Mouse (Mus musculus) liver, embryonic 14.5 days (tissue): ENCODE results near the gene Phlpp1. TPM values are rescaled to one million over a fixed set of nuclear protein-coding genes. Genes with fewer than 3 reads are reported as not detected.

ENCODE experiments used
- ATAC-seq: fragments of 200-750 bp; cut with Nextera tagmentation; 2 replicates; pipeline ENCODE4 v1.8.0; 2017; ENCODE audit warnings: moderate number of reproducible peaks, mild to moderate bottlenecking, moderate library complexity; ENCODE audit not compliant: insufficient read depth
- DNase-seq, 3 experiments: peaks; one replicate each; pipeline ENCODE4 v3.0.0-alpha.2; 2012 to 2013; ENCODE audit warnings: low read depth in 3 of 3, low spot score in 3 of 3
- H3K27ac ChIP-seq: fragments of 300-500 bp; sonication (generic); 2 replicates; pipeline ENCODE4 v1.5.1; 2014; ENCODE audit warnings: moderate library complexity, mild to moderate bottlenecking, control low read depth, inconsistent platforms
- H3K27me3 ChIP-seq: fragments of 300-500 bp; sonication (generic); 2 replicates; pipeline ENCODE4 v1.6.1; 2014; ENCODE audit warnings: mild to moderate bottlenecking, low read length, moderate library complexity; ENCODE audit not compliant: control insufficient read depth, insufficient read depth
- H3K36me3 ChIP-seq: fragments of 300-500 bp; sonication (generic); replicated peaks from 2 replicates; pipeline ENCODE4 v1.6.1; 2014; ENCODE audit warnings: low read depth; ENCODE audit not compliant: control insufficient read depth, insufficient read depth
- H3K4me1 ChIP-seq, 2 experiments: fragments of 200-500 bp in 1 of 2; fragments of 300-500 bp in 1 of 2; sonication (generic) in 1 of 2; replicated peaks; 2 replicates each; pipeline ENCODE4 v1.6.1; 2012 to 2014; ENCODE audit warnings: antibody characterized with exemption in 1 of 2, inconsistent platforms in 1 of 2, low read length in 1 of 2; ENCODE audit not compliant: control insufficient read depth in 2 of 2, insufficient read depth in 2 of 2
- H3K4me2 ChIP-seq: fragments of 300-500 bp; sonication (generic); 2 replicates; pipeline ENCODE4 v1.6.1; 2014; ENCODE audit warnings: low read depth, mild to moderate bottlenecking, control low read depth, moderate library complexity
- H3K4me3 ChIP-seq, 2 experiments: fragments of 200-500 bp in 1 of 2; fragments of 300-500 bp in 1 of 2; sonication (generic) in 1 of 2; 2 replicates each; pipeline ENCODE4 v1.5.1; 2012 to 2014; ENCODE audit warnings: low read depth in 2 of 2, low read length in 2 of 2, mild to moderate bottlenecking in 2 of 2, control low read depth in 1 of 2, inconsistent platforms in 1 of 2, moderate library complexity in 1 of 2; ENCODE audit not compliant: insufficient read depth in 1 of 2
- H3K9ac ChIP-seq: fragments of 300-500 bp; sonication (generic); replicated peaks from 2 replicates; pipeline ENCODE4 v1.6.1; 2014; ENCODE audit warnings: mild to moderate bottlenecking, control low read depth, moderate library complexity
- H3K9me3 ChIP-seq: fragments of 300-500 bp; sonication (generic); 2 replicates; pipeline ENCODE4 v1.6.1; 2016; ENCODE audit warnings: low read length, mixed read lengths; ENCODE audit not compliant: control insufficient read depth
- CTCF ChIP-seq: IDR thresholded peaks from 2 replicates; pipeline ENCODE4 v1.5.1; 2016; ENCODE audit warnings: antibody characterized with exemption, low read depth, control low read depth
- EP300 ChIP-seq: IDR thresholded peaks from 2 replicates; pipeline ENCODE4 v1.6.1; 2016; ENCODE audit warnings: antibody characterized with exemption, low read depth
- WGBS: fragments of 180-500 bp; shearing (Covaris S2); extraction: QIAGEN DNeasy Blood & Tissue Kit; methylation state at CpG from one replicate; pipeline ENCODE4 v1.1.7; 2014; ENCODE audit not compliant: insufficient replicate concordance; 5-methylcytosine and 5-hydroxymethylcytosine counted together
- polyA plus RNA-seq, 2 experiments: library from polyadenylated mRNA; depleted of rRNA in 1 of 2; stranded (reverse) in 1 of 2; unstranded in 1 of 2; fragments of >200 nt; fragmentation: Nextera tagmentation in 1 of 2; extraction: Ambion mirVana in 1 of 2; gene quantifications; 2 replicates each; pipeline versions ENCODE4 v1.2.1 to v1.2.3; 2012 to 2014

Gene Phlpp1
- polyA plus RNA-seq, 2 experiments = 0.94 to 1.2 TPM

GRCm38 (mm10) chr1:106192864-106193470 is 21.4 kb downstream of the Phlpp1 start:
- no peak overlapping the region for H3K27ac ChIP-seq
- no peak overlapping the region for H3K4me3 ChIP-seq
- H3K9ac ChIP-seq = no peak overlapping the region
- no peak for DNase-seq
- no peak for ATAC-seq
- no peak for TF ChIP-seq CTCF
- TF ChIP-seq EP300 = no peak
- H3K9me3 ChIP-seq = no peaks in the 10 kb centered on the region
- WGBS = 68% methylated on average over 8 of the region's 8 CpGs
- no peaks in the 10 kb centered on the region for H3K36me3 ChIP-seq
- H3K27me3 ChIP-seq = no peaks in the 10 kb centered on the region
- no peaks in the 10 kb centered on the region for H3K4me1 ChIP-seq
- no peak overlapping the region for H3K4me2 ChIP-seq

- Histone ChIP-seq H3K4me1 (no peaks in the 10 kb centered on the region), H3K9me3 (no peaks in the 10 kb centered on the region), H3K36me3 (no peaks in the 10 kb centered on the region), H3K4me3 (no peak overlapping the region), H3K27ac (no peak overlapping the region), H3K27me3 (no peaks in the 10 kb centered on the region), H3K4me2 (no peak overlapping the region), H3K9ac (no peak overlapping the region)
- WGBS = 50% methylated on average over 3 of the region's 3 CpGs
- DNase-seq (no peak), ATAC-seq (no peak)
- TF ChIP-seq EP300 (no peak), CTCF (no peak)
These were observed 21.9 kb downstream of the Phlpp1 start for GRCm38 (mm10) chr1:106193487-106193886.

- Histone ChIP-seq H3K9ac (no peak overlapping the region), H3K36me3 (no peaks in the 10 kb centered on the region), H3K9me3 (no peaks in the 10 kb centered on the region), H3K4me2 (no peak overlapping the region), H3K27ac (no peak overlapping the region), H3K4me3 (no peak overlapping the region), H3K4me1 (no peaks in the 10 kb centered on the region), H3K27me3 (no peaks in the 10 kb centered on the region)
- no peak for ATAC-seq
- no peak for DNase-seq
- 62% methylated on average over 3 of the region's 3 CpGs for WGBS
- TF ChIP-seq CTCF = no peak
- TF ChIP-seq EP300 = no peak
These were observed 22.7 kb downstream of the Phlpp1 start for GRCm38 (mm10) chr1:106194263-106194662.

GRCm38 (mm10) chr1:106197991-106198390 is 26.4 kb downstream of the Phlpp1 start:
- TF ChIP-seq CTCF = no peak
- TF ChIP-seq EP300 = no peak
- H3K9ac ChIP-seq = no peak overlapping the region
- no peaks in the 10 kb centered on the region for H3K36me3 ChIP-seq
- H3K4me2 ChIP-seq = no peak overlapping the region
- no peak overlapping the region for H3K4me3 ChIP-seq
- ATAC-seq (no peak), DNase-seq (no peak)
- no peak overlapping the region for H3K27ac ChIP-seq
- H3K4me1 ChIP-seq = peaks cover 0 to 2% of the 10 kb centered on the region in 2 experiments; a peak in 2 of 4 replicates
- H3K27me3 ChIP-seq = no peaks in the 10 kb centered on the region
- WGBS = 77% methylated on average over 5 of the region's 5 CpGs
- no peaks in the 10 kb centered on the region for H3K9me3 ChIP-seq

GRCm38 (mm10) chr1:106199109-106199508 is 27.6 kb downstream of the Phlpp1 start:
- Histone ChIP-seq H3K9me3 (no peaks in the 10 kb centered on the region), H3K36me3 (no peaks in the 10 kb centered on the region), H3K27ac (no peak overlapping the region), H3K4me2 (no peak overlapping the region), H3K27me3 (no peaks in the 10 kb centered on the region), H3K4me3 (no peak overlapping the region), H3K4me1 (peaks cover 0 to 5% of the 10 kb centered on the region in 2 experiments; a peak in 3 of 4 replicates), H3K9ac (no peak overlapping the region)
- ATAC-seq (no peak), DNase-seq (no peak)
- 74% methylated on average over 4 of the region's 4 CpGs for WGBS
- TF ChIP-seq EP300 (no peak), CTCF (no peak)
